Mouse (Mus musculus): ENCODE measurements around the gene Rchy1.

- no peak for TF ChIP-seq POLR2A (IDR thresholded peaks at IDR 0.05; ENCODE audit: control insufficient read depth, low read depth, low read length)
- no peak for TF ChIP-seq CTCF (IDR thresholded peaks at IDR 0.05; ENCODE audit: control insufficient read depth, insufficient read depth, insufficient replicate concordance, low read depth, low read length)
These were observed 22.9 kb upstream of the Rchy1 start for GRCm38 (mm10) chr5:91985721-91986120.

All from testis, adult 2 months (tissue).